Mouse (Mus musculus): ENCODE measurements around the gene Npas2. TPM values are rescaled to one million over a fixed set of nuclear protein-coding genes. Genes with fewer than 3 reads are reported as not detected.

Gene Npas2
- polyA plus RNA-seq, 1 experiment from 2014 or later: 0.06 TPM

DNA sequence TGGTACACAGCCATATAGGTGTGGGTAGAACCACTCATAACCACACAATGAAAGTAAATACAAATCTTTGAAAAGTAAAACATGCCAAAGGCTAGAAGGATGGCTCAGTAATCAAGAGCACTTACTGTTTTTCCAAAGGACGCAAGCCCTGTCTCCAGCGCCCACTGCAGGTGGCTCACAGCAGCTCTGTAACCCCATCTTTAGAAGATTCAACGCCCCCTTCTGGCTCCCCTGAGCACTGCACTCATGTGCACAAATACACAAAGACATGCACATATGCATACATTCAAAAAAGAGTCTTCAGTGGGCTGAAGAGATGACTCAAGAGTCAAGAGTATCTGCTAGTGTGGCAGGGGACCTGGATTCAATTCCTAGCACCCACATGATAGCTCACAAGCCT, 36.5 kb downstream of the Npas2 start:
- H3K27ac ChIP-seq: no peak overlapping the region
- no peak for ATAC-seq
- no peak overlapping the region for H3K9ac ChIP-seq
- no peaks in the 10 kb centered on the region for H3K9me3 ChIP-seq (replicated peaks)
- no peak overlapping the region for H3K4me3 ChIP-seq
- no peaks in the 10 kb centered on the region for H3K27me3 ChIP-seq (replicated peaks)
- H3K4me2 ChIP-seq: no peak overlapping the region
- H3K4me1 ChIP-seq: no peaks in the 10 kb centered on the region
- no peaks in the 10 kb centered on the region for H3K36me3 ChIP-seq
- WGBS (ENCODE audit: insufficient replicate concordance): 48% methylated on average over 3 of the region's 3 CpGs

DNA sequence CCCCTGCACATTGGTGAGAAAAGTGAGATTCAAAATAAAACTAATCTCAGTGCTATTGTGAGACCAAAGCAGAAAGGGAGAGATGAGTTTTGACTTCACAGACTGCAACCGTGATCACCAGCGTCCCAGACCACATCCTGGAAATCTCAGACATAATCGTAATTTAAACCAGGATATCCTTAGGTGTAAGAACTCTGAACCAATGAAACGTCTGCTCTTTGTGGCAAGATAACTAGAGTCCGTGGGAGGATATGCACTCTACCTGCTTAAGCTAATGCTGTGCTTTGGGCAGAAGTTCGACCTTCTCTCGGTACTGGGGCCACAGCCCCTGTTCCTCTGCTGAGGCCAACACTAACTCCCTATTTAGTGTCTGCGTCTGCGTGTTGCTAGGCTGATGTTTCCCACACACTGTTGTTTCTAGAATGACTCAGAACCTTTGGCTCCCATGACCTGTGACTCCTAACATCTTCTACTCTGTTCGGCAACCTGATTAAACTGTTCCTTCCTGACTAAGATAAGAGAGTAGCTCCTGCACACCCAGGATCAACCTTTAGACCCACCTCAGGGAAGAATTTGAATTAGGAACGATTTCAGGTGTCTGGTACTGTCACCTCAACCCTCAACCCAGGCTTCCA, 41.4 kb downstream of the Npas2 start:
- H3K36me3 ChIP-seq: no peaks in the 10 kb centered on the region

DNA sequence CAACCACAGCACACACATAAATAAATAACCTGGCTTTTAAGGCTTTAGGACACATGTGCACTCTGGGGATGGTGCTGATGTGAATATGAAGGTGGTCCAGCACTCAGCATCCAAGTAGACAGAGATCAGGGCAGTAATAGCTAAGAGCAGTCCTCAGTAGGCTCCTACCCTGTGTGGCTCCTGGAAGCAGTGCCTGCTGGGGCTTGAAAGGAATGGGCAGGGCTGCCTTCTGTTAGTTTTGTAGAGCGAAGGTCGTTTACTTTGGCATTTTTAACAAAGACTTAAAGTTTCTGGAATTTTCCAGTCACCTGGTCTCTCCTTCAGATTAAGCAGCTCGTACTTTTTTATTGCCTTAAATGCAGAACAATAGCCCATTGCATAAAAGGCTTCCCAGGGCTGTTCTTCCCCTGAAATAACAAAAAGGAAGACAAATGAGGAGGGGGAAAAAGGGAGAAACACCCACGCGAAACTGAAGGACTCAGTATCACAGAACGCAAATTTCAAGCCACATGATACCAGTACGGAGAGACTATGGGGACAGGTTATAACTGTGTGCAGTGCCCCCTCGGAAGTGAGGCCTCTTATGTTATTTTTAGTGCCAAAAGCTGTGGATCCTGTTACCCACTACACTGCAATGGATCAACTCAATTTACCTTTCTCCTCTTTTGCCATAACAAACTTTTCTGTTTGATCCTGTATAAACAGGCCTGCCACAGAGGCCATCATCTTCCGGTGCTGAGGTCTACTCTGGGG, 44.1 kb downstream of the Npas2 start:
- Histone ChIP-seq H3K36me3 (no peaks in the 10 kb centered on the region), H3K27me3 (replicated peaks) (no peaks in the 10 kb centered on the region), H3K4me1 (no peaks in the 10 kb centered on the region), H3K9ac (no peak overlapping the region), H3K4me2 (no peak overlapping the region), H3K9me3 (replicated peaks) (no peaks in the 10 kb centered on the region), H3K4me3 (no peak overlapping the region), H3K27ac (no peak overlapping the region)
- ATAC-seq: no peak
- 70% methylated on average over 9 of the region's 9 CpGs for WGBS (ENCODE audit: insufficient replicate concordance)

More for the DNA sequence above, 41.4 kb downstream of the Npas2 start:
- Histone ChIP-seq H3K27ac (no peak overlapping the region), H3K4me1 (no peaks in the 10 kb centered on the region), H3K4me3 (no peak overlapping the region), H3K9me3 (replicated peaks) (no peaks in the 10 kb centered on the region), H3K4me2 (no peak overlapping the region), H3K9ac (no peak overlapping the region), H3K27me3 (replicated peaks) (no peaks in the 10 kb centered on the region)
- 66% methylated on average over 11 of the region's 11 CpGs for WGBS (ENCODE audit: insufficient replicate concordance)
- ATAC-seq: no peak

DNA sequence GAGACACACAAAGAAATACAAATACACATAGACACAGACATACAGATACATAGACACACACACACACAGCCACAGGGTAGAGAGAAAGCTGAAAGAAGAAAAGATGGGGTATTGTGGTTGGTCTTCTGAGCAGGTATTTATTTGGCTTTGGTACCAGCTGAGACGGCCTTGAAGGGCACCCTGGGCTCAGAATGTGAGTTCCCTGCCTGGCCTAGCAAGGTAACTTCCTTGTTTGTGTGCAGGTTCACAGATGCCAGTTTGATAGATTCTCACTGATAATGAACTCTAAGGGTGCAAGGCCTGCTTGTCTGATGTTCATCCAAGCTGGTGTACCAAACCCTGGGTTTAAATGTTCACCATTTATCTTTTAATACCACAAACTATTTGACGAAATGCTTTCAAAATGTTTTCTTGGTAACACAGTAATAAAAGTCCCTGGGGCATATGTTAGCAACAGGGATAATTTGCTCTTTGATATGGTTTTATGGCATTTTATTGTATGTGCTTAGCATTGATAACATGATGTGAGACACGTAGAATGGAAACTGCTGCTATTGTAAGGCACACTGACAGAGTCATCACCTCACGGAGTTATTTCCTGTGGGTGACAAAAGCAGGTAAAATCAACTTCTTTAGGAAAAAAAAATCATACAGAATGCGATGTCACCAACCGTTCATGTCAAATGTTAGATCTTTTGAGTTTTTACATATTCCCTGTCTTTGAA, 47.5 kb downstream of the Npas2 start:
- Histone ChIP-seq H3K4me1 (no peaks in the 10 kb centered on the region), H3K4me3 (no peak overlapping the region), H3K36me3 (no peaks in the 10 kb centered on the region), H3K4me2 (no peak overlapping the region), H3K9me3 (replicated peaks) (no peaks in the 10 kb centered on the region), H3K9ac (no peak overlapping the region), H3K27ac (no peak overlapping the region), H3K27me3 (replicated peaks) (no peaks in the 10 kb centered on the region)
- 66% methylated on average over 6 of the region's 6 CpGs for WGBS (ENCODE audit: insufficient replicate concordance)
- ATAC-seq: no peak

DNA sequence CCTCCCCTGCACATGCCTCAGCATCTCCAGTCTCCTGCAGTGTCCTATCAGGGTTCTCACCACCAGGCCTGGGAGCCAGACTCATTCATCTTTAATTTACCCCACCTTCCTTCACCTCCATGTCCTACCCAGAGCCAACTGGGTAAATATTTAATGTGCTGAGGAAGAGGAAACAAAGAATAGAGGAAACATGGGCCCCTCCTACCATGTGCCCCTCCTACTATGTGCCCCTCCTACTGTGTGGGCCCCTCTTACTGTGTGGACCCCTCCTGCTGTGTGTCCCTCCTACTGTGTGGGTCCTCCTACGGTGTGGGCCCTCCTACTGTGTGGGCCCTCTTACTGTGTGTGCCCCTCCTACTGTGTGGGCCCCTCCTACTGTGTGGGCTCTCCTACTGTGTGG, 51.2 kb downstream of the Npas2 start:
- Histone ChIP-seq H3K9me3 (replicated peaks) (no peaks in the 10 kb centered on the region), H3K4me1 (no peaks in the 10 kb centered on the region), H3K9ac (no peak overlapping the region), H3K27ac (no peak overlapping the region), H3K4me2 (no peak overlapping the region), H3K36me3 (no peaks in the 10 kb centered on the region), H3K4me3 (no peak overlapping the region), H3K27me3 (replicated peaks) (no peaks in the 10 kb centered on the region)
- no peak for ATAC-seq
- 50% methylated on average over 1 of the region's 1 CpGs for WGBS (ENCODE audit: insufficient replicate concordance)

DNA sequence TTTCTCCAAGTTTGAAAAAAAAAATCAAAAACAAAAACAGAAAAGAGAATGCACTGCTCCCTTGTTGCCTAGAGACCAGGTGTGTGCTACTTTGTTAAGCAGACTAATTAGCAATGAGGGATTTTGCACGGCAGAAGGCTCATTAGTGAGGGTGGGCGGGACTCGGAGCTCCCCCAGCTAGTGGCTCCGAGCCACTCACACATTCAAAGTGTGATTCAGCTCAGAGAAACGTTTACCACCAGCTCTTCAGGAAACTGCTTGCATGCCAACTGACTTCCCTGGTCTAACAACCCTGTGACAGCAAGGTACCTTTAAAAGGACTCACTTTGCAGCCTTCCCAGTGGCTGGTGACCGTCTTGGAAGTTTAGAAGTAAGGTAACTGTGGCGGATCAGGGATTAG, 58.1 kb downstream of the Npas2 start:
- no peak for ATAC-seq
- Histone ChIP-seq H3K4me2 (no peak overlapping the region), H3K9ac (no peak overlapping the region), H3K4me1 (no peaks in the 10 kb centered on the region), H3K4me3 (no peak overlapping the region), H3K27me3 (replicated peaks) (no peaks in the 10 kb centered on the region), H3K9me3 (replicated peaks) (no peaks in the 10 kb centered on the region), H3K36me3 (no peaks in the 10 kb centered on the region), H3K27ac (no peak overlapping the region)
- 42% methylated on average over 7 of the region's 7 CpGs for WGBS (ENCODE audit: insufficient replicate concordance)

DNA sequence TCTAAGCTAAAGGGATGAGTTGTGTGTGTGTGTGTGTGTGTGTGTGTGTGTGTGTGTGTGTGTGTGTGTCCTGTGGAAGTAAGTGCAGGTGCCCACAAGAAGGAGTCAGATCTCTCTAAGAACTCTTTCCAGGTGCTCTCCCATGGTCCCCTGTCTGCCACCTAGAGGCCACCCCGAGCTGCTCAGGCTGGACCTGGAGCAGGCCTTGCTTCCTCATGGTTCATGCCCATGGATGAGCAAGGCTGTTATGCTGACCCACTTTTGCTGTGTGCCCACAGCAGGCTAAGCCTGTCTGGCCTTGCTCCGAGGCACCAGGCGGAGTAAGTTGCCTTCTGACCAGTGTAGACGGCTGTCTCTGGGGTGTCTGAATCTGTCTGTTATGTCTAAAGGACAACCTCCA, 60.2 kb downstream of the Npas2 start:
- no peak for ATAC-seq
- Histone ChIP-seq H3K9ac (no peak overlapping the region), H3K4me1 (no peaks in the 10 kb centered on the region), H3K27me3 (replicated peaks) (no peaks in the 10 kb centered on the region), H3K4me3 (no peak overlapping the region), H3K36me3 (no peaks in the 10 kb centered on the region), H3K4me2 (no peak overlapping the region), H3K9me3 (replicated peaks) (no peaks in the 10 kb centered on the region), H3K27ac (no peak overlapping the region)
- 60% methylated on average over 4 of the region's 4 CpGs for WGBS (ENCODE audit: insufficient replicate concordance)

DNA sequence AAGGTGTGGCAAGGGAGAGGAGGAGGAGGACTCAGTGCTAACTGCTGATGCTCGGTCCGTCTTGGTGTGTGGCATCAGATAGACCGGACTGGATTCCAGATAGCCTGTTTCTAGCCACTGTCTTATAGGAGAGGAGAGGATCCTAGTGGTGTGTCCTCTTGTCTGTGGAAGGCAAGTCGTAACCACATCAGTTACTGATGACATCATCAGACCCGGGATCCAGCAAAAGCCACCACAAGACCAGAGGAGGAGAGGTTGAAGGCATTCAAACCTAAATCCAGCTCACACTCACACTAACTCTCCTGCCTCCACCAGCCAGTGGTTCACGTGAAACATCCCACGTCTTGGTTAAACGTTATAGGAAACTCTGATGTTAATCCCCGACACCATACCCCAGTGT, 62.5 kb downstream of the Npas2 start:
- no peak overlapping the region for H3K27ac ChIP-seq
- H3K4me2 ChIP-seq: no peak overlapping the region
- no peak overlapping the region for H3K9ac ChIP-seq
- 73% methylated on average over 9 of the region's 9 CpGs for WGBS (ENCODE audit: insufficient replicate concordance)
- no peaks in the 10 kb centered on the region for H3K9me3 ChIP-seq (replicated peaks)
- no peak overlapping the region for H3K4me3 ChIP-seq
- ATAC-seq: no peak
- no peaks in the 10 kb centered on the region for H3K36me3 ChIP-seq
- H3K27me3 ChIP-seq (replicated peaks): no peaks in the 10 kb centered on the region
- no peaks in the 10 kb centered on the region for H3K4me1 ChIP-seq

DNA sequence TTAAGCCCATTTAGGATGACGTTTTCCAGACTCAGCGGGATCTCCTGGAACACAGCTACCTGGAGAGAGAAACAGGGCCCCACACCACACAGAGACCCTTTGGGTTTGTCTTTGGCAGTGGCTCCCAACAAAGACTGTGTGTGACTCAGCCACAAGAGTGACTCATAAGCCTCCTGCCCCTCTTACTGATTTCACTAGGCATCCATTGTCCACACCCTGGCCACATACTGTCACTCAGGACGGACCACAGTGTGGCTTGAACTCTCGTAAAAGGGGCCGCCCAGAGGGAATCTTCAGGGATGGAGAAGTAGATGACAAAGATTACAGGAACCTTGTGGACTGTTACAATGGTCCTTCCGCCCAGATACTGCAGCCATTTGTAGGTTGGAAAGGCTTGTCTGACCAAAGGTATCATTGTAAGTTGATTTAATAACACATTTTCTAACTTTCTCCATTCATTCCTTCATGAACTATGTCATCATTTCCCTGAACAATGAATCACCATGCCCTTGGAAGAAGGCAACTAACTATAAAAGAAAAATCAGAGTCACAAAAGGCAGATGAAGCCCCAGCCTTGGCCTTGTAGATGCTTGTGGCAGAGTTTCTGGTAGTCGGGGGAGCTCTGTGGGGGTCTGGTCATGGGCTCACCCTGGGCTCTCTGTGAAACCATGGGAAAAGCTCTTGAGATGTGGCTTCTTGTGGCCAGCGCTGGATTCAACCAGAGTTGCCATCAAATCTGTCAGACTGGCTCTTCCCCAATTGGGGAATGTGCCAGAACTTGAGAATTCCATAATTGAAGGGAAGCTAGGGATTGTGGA, 63.2 kb downstream of the Npas2 start:
- H3K27me3 ChIP-seq (replicated peaks): no peaks in the 10 kb centered on the region
- no peak overlapping the region for H3K9ac ChIP-seq
- 48% methylated on average over 8 of the region's 8 CpGs for WGBS (ENCODE audit: insufficient replicate concordance)
- H3K4me3 ChIP-seq: no peak overlapping the region
- no peak overlapping the region for H3K4me2 ChIP-seq
- H3K9me3 ChIP-seq (replicated peaks): no peaks in the 10 kb centered on the region
- H3K27ac ChIP-seq: no peak overlapping the region
- H3K4me1 ChIP-seq: no peaks in the 10 kb centered on the region
- no peak for ATAC-seq
- no peaks in the 10 kb centered on the region for H3K36me3 ChIP-seq

DNA sequence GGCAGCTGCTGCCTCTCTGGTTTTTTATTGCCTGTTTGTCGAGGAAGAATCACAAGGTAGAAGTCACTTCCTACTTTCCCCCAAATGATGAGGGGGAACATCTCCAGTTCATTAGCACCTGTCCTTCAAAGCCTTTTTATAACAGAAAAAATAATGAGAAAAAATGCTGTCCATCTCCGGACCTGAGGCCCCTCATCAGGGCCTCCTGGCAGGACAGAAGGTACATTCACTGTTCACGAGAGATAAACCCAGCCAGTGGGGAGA, 63.7 kb downstream of the Npas2 start:
- no peak overlapping the region for H3K9ac ChIP-seq
- no peaks in the 10 kb centered on the region for H3K36me3 ChIP-seq
- H3K27me3 ChIP-seq (replicated peaks): no peaks in the 10 kb centered on the region
- no peaks in the 10 kb centered on the region for H3K9me3 ChIP-seq (replicated peaks)
- 45% methylated on average over 3 of the region's 3 CpGs for WGBS (ENCODE audit: insufficient replicate concordance)
- H3K4me2 ChIP-seq: no peak overlapping the region
- H3K4me3 ChIP-seq: no peak overlapping the region
- ATAC-seq: no peak
- no peaks in the 10 kb centered on the region for H3K4me1 ChIP-seq
- no peak overlapping the region for H3K27ac ChIP-seq

DNA sequence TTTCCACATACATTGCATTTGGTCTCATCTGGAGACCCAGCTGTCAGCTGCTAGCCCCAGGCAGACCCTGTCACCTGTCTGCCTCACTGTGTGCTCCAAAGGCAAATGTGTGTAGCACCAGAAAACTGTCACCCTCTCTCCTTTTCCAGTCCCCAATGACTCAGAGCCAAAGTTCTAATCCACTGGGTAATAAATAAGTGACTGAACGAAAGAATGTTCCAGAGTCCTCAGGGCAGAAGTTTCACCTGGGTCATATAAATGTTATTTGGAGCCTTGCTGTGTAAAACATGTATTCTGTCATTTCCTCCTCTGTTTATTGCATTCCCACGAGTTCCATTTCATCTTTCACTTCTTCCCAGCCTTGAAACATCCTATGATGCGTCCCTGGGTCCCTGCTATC, 66.1 kb downstream of the Npas2 start:
- 42% methylated on average over 3 of the region's 3 CpGs for WGBS (ENCODE audit: insufficient replicate concordance)
- Histone ChIP-seq H3K4me2 (no peak overlapping the region), H3K36me3 (no peaks in the 10 kb centered on the region), H3K4me3 (no peak overlapping the region), H3K9ac (no peak overlapping the region), H3K27ac (no peak overlapping the region), H3K4me1 (no peaks in the 10 kb centered on the region), H3K27me3 (replicated peaks) (no peaks in the 10 kb centered on the region), H3K9me3 (replicated peaks) (no peaks in the 10 kb centered on the region)
- no peak for ATAC-seq

Measured in liver, embryonic 12.5 days (tissue).